Mouse (Mus musculus) brown adipose tissue, adult 24 weeks (tissue): Measurements from ENCODE around the gene 1700123O20Rik. TPM values are rescaled to one million over a fixed set of nuclear protein-coding genes. Genes with fewer than 3 reads are reported as not detected.

ENCODE experiments used
- H3K27ac ChIP-seq: fragments of 200-500 bp; replicated peaks from 2 replicates; pipeline ENCODE4 v1.5.1; 2012; ENCODE audit warnings: low read depth, mild to moderate bottlenecking, low read length
- H3K4me1 ChIP-seq: fragments of 200-500 bp; 2 replicates; pipeline ENCODE4 v1.6.1; 2012; ENCODE audit warnings: low read length, mixed read lengths; ENCODE audit not compliant: control insufficient read depth, insufficient read depth, insufficient read length
- H3K4me3 ChIP-seq: fragments of 200-500 bp; 2 replicates; pipeline ENCODE4 v1.5.1; 2012; ENCODE audit warnings: low read depth, mild to moderate bottlenecking, low read length, moderate library complexity; ENCODE audit not compliant: insufficient read depth
- polyA plus RNA-seq: library from polyadenylated mRNA; stranded (reverse); fragments of >200 nt; gene quantifications from 2 replicates; pipeline ENCODE4 v1.2.4, GENCODE M21; 2012; ENCODE audit not compliant: missing spikeins, insufficient read depth, insufficient read length

1700123O20Rik gene
- polyA plus RNA-seq, 1 experiment = 33.3 TPM

DNA sequence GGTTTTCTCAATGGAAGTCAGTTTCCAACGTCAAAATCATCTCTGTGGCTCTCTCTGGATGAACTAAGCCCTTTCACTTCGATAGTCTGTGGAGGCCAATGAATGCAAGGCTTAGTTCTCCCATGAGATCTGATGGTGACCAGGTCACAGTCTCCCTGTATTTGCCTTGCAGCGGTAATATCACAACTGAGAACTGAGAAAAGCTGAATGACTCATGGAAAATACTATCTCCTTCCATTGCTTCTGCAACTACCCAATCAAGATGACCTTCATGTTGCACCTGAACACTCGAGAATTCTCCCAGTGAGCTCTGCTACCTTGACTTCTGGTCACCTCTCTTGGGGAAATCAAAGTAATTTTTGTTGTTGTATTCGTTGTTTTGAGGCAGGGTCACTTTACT, 41.5 kb downstream of the 1700123O20Rik start:
- no peaks in the 10 kb centered on the region for H3K4me1 ChIP-seq
- H3K4me3 ChIP-seq = no peak overlapping the region
- no peak overlapping the region for H3K27ac ChIP-seq

DNA sequence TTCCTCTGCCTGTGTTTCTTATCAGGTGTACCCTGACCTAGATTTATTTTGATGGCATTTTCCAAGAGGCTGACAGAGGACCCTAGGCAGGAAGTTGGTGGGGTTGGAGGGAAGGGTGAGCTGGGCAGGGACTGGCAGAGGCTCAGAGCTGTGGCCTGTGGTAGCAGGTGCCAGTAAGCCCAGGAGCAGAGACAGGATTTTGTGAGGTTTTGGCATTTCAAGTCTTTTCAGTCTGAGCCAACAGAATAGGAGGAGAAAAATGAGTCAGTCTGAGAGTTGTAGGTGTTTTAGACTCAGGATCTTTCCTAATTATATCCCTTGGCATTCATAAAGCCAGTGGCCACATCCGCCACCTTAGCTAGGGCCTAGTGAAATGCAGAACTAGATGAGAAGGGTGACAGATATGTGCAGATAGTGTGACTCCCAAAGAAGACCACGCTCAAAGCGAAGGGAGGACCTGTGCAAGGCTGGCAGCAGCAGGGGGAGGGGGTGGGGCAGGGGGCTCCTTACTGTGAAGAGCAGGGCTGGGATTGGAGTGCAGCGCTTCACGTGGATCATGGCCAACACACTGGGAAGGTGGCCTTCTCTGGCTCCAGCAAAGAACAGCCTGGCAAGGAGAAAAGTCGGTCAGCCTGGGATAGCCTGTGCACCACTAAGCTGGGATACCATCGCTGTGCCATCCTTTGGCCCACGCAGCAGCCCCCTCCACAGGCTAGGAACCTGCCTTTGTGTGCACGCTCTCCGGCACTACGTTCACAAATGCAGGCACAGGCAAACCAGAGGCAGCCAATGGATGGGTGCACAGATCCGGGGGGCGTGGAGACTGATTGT, 43.0 kb downstream of the 1700123O20Rik start:
- Histone ChIP-seq H3K4me3 (no peak overlapping the region), H3K4me1 (no peaks in the 10 kb centered on the region), H3K27ac (no peak overlapping the region)

DNA sequence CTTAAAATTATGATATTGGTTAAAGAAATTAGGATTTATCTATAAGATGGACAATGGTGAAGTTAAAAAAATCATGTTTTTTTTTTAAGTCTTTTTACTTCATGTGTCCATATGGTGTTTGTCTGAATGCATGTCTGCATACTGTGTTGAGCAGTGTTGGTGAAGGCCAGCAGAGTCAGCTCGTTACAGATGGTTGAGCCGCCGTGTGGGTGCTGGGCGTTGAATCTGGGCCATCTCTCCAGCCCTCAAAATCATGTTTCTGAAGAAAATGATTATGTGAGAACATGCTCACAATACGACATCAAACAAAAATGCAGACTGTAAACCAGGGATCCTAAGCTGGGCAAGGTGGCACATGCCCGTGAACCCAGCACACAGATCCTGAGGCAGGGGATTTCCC, 44.3 kb downstream of the 1700123O20Rik start:
- no peak overlapping the region for H3K27ac ChIP-seq
- H3K4me3 ChIP-seq = no peak overlapping the region
- no peaks in the 10 kb centered on the region for H3K4me1 ChIP-seq

DNA sequence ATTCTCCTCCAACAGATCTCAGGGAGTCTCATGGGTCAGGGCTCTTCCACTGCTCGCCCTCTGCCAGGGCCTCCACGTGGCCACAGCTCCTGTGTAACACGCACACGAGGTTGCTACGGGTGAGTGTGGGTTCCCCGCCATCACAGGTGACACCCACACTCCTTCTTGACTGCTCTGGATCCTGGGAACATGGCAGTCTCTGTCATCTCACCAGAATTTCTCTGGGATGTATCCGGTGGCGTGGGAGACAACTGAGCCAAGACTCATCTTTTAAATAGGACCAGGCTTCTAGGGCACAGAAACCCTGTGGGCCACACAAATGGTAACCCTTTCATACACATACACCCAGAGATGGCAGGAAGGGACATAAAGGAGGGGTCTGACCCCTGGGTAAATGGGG, 46.2 kb downstream of the 1700123O20Rik start:
- H3K4me1 ChIP-seq = no peaks in the 10 kb centered on the region
- H3K27ac ChIP-seq = no peak overlapping the region
- H3K4me3 ChIP-seq = no peak overlapping the region

DNA sequence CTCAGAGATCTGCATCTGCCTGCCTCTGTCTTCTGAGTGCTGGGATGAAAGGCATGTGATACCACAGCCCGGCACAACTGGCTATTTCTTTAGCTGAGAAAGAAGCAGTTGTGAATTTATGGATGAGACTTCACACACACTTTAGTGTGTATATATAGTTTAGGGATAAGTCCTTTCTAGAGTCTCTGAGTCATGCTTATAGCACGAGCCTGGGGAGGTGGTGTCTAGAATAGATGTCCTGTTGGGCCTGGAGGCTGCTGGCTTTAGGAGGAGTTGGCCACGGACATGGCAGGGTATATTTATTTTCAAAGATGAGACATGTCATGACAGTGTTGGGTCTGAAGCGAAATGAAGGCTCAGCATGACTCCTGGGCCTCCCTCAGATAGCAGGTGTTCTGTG, 48.0 kb downstream of the 1700123O20Rik start:
- no peak overlapping the region for H3K4me3 ChIP-seq
- no peaks in the 10 kb centered on the region for H3K4me1 ChIP-seq
- no peak overlapping the region for H3K27ac ChIP-seq

DNA sequence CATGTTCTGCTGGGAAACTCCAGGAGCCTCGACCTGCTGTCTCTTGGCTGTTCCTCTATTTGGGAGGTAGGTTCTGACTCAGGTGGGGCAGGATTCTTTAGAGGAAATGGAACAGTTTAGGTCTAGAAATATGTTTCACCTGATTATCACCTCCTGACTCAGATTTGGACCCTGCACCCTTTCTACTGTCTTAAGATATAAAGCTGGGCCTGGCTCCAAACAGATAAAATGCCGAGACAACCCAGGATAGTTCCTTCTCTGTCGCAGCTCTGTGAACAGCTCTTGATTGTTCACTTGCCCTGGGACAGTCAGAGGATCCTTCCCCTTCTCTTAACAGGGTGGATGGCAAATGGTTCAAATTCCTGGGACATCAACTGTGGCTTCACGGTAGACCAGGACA, 49.2 kb downstream of the 1700123O20Rik start:
- H3K27ac ChIP-seq = no peak overlapping the region
- no peaks in the 10 kb centered on the region for H3K4me1 ChIP-seq

DNA sequence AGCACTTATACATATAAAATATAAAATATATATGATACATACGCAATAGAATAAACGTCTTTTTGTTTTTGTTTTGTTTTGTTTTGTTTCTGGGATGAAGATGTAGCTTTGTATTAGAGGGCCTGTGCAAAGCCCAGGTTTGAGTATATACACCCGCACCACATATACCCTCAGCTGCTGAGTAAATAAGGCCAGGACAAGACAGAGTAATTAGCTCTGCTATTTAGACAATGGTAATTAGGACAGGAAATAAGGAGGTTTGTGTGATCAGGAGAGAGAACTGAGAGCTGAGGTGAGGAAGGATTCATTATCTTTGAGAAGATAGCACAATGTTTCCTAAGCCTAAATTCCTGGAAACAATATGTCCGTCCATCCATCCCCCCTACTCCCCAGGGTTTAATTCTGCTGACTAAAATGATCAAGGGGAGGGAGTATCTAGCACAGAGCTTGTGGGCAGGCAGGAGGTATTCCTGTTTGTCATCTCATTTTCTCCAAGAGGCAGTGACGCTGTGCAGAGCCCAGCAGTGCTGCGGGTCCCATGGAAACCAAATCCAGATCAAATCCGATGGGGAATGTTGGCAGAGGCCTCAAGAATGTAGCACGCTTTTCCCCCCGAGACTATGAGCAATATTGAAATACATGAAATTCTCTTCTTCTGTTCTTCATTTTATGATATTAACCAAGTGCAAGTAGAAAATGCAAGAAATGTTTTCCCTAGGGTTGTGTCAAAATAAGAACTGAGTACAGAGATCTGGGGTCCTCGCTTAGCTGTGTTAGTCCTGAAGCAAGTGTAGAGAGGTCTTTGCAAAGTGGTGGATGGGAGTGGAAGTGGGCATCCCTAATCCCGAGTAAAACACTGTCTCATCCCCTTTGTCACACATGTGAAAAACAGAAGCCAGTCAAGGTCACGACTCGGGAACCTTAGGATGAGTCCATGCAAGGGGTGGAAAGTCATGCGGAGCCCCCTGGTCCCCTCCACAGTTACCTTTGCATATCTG, 50.8 kb downstream of the 1700123O20Rik start:
- no peak overlapping the region for H3K4me3 ChIP-seq
- H3K27ac ChIP-seq = no peak overlapping the region
- H3K4me1 ChIP-seq = no peaks in the 10 kb centered on the region

More for the DNA sequence above, 49.2 kb downstream of the 1700123O20Rik start:
- no peak overlapping the region for H3K4me3 ChIP-seq

DNA sequence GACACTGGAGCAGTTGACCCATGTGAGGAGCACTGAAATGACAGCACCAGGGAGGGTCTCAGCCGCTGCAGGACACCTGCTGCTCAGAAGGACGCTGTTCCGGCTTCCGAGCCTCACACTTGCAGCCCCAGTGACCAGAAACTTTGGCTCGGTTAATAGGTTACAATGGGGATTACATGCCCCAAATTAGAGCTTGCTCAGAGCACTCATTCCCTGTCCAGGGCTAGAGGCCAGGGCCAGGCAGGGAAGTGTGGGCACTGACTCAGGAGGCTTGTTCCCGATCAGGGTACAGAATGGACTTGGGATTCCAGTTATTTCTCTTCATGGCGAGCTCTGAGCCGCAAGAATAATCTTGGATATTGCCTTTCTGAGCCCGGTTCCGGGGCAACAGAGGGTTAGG, 51.6 kb downstream of the 1700123O20Rik start:
- H3K4me1 ChIP-seq = no peaks in the 10 kb centered on the region; the same call in 1 of the 2 replicates
- H3K27ac ChIP-seq = no peak overlapping the region
- no peak overlapping the region for H3K4me3 ChIP-seq

Other genes starting within 250 kb of the 1700123O20Rik start
- 36.5 and 53.8 TPM in 2 replicates for gene Lrp10, start 222.1 kb upstream of the 1700123O20Rik start, polyA plus RNA-seq
- not detected in 2 replicates for gene Rem2, start 210.1 kb upstream of the 1700123O20Rik start, polyA plus RNA-seq
- 20.4 and 25.8 TPM in 2 replicates for gene Prmt5, start 168.7 kb upstream of the 1700123O20Rik start, polyA plus RNA-seq
- gene Haus4, start 131.6 kb upstream of the 1700123O20Rik start, polyA plus RNA-seq = 4.1 and 6.8 TPM in 2 replicates
- 3.1 and 5.6 TPM in 2 replicates for gene Ajuba, start 108.7 kb upstream of the 1700123O20Rik start, polyA plus RNA-seq
- 2.6 and 5.2 TPM in 2 replicates for gene 4931414P19Rik, start 80.2 kb upstream of the 1700123O20Rik start, polyA plus RNA-seq
- gene Psmb5, start 68.2 kb upstream of the 1700123O20Rik start, polyA plus RNA-seq = 231 and 291 TPM in 2 replicates
- gene Psmb11, start 64.8 kb upstream of the 1700123O20Rik start, polyA plus RNA-seq = not detected in 2 replicates
- gene Gm17606, start 45.3 kb upstream of the 1700123O20Rik start, polyA plus RNA-seq = not detected in 2 replicates
- gene Cdh24, start 44.9 kb upstream of the 1700123O20Rik start, polyA plus RNA-seq = not detected in 2 replicates
- 47.2 and 50.6 TPM in 2 replicates for gene Acin1, start 715 bp downstream of the 1700123O20Rik start, polyA plus RNA-seq
- not detected in 2 replicates for gene Gm29776, start 12.6 kb downstream of the 1700123O20Rik start, polyA plus RNA-seq
- gene Cebpe, start 26.0 kb downstream of the 1700123O20Rik start, polyA plus RNA-seq = not detected in 2 replicates
- 2.4 and 2.8 TPM in 2 replicates for gene Slc7a8, start 95.7 kb downstream of the 1700123O20Rik start, polyA plus RNA-seq
- gene Rnf212b, start 127.9 kb downstream of the 1700123O20Rik start, polyA plus RNA-seq = 1.5 and 2.0 TPM in 2 replicates
- gene Homez, start 184.7 kb downstream of the 1700123O20Rik start, polyA plus RNA-seq = 3.3 and 4.6 TPM in 2 replicates
- 15.9 and 20.3 TPM in 2 replicates for gene Ppp1r3e, start 191.3 kb downstream of the 1700123O20Rik start, polyA plus RNA-seq
- 26.3 and 28.2 TPM in 2 replicates for gene Bcl2l2, start 197.2 kb downstream of the 1700123O20Rik start, polyA plus RNA-seq
- not detected in 2 replicates for gene Gm20521, start 197.2 kb downstream of the 1700123O20Rik start, polyA plus RNA-seq
- 75.5 and 89.7 TPM in 2 replicates for gene Pabpn1, start 206.3 kb downstream of the 1700123O20Rik start, polyA plus RNA-seq
- gene Slc22a17, start 226.9 kb downstream of the 1700123O20Rik start, polyA plus RNA-seq = 4.9 and 6.6 TPM in 2 replicates
- gene Efs, start 239.9 kb downstream of the 1700123O20Rik start, polyA plus RNA-seq = 2.6 and 3.4 TPM in 2 replicates
- not detected in 2 replicates for gene Il25, start 246.5 kb downstream of the 1700123O20Rik start, polyA plus RNA-seq